Mouse (Mus musculus) T-helper 2 cell (primary cell): ENCODE data around the gene Anks1b.

Source experiments
- in situ Hi-C: fragments of 300-600 bp; cut with MboI, MseI; formaldehyde crosslinking; loops from one replicate; pipeline ENCODE4 v1.15.1; 2025; ENCODE audit warnings: high pct_unique_total_duplicates

Anks1b gene

GRCm38 (mm10) chr10:90376605-90377004 lies 503.3 kb downstream of the Anks1b start:
- in situ Hi-C loops = no loop called here

DNA sequence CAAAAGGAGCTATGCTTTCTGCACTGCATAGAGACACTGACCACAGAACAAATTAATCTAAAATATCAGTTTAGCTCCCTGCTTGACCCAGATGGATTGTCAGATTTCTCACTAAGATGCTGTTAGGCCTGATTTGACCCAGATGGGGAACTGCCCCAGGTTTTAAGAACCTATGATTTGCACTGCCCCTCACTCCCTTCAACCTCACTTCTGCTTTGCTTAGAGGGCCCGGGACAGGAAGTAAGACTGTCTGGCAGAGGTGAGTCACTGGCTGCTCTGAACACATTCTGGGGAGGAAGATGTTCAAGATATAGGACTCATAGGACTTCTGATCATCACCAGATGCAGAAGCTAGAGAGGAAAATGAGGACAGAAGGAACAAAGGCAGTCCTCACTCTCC lies 506.8 kb downstream of the Anks1b start:
- in situ Hi-C loops = no loop called here

GRCm38 (mm10) chr10:90380704-90381339 lies 507.5 kb downstream of the Anks1b start:
- in situ Hi-C loops = no loop called here

DNA sequence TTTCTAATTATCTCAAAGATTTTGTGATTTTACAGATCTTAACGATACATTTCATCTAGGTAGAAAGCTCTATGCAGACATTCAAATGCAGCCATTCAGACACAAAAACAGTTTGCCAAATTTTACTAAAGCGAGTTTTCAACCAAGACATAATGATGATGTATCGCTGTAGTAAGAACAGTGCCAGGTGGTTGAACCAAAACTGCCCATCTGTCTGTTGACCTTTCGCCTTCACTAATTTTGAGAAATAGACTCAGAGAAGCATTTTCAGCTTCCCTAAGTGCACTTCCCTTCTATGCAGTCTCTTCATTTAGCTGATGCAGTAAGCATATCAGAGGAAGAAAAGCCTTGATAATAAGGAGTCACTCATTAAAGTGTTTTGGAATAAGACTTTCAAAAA lies 527.1 kb downstream of the Anks1b start:
- in situ Hi-C loops = no loop called here

- in situ Hi-C loops = no loop called here
Measured at GRCm38 (mm10) chr10:90408484-90408883, 535.2 kb downstream of the Anks1b start.

DNA sequence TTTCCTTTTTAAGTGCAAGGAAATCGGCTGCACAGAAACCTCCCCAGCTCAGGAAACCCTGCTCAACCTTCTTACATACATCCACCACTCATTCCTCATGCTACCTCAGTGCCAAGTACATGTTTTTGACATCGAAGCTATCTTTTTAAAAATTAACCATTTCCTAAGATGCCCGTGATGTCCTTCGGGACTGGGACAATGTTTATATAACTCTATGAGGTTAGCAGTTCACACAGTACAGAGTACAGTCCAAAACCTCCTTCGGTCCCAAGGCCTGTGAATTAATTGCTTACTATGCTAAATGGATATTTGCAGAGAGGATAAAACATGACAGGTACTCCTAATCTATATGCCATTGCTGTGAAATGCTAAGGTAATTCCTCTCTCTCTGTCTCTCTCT lies 558.2 kb downstream of the Anks1b start:
- in situ Hi-C loops = no loop called here

DNA sequence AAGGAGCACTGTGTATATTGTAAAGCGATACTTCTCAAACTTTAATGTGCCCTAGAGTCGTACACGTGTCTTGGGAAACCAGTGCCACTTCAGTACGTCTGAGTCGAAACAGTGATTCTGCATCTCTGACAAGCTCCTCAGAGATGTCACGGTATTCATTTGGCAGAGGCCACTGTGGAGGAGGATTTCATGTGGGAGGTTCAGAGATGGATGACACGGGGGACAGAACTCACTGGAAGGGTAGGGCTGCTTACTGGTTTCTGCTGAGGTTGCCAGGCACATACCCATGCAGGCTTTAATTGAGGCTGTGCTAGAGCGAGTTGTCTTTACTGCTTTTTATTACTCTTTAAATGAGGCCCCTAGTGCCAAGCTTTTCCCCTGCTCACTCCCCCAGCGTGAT lies 558.7 kb downstream of the Anks1b start:
- in situ Hi-C loops = no loop called here

GRCm38 (mm10) chr10:90432479-90432878 lies 559.2 kb downstream of the Anks1b start:
- in situ Hi-C loops = no loop called here

GRCm38 (mm10) chr10:90441036-90441435 lies 567.7 kb downstream of the Anks1b start:
- in situ Hi-C loops = no loop called here

DNA sequence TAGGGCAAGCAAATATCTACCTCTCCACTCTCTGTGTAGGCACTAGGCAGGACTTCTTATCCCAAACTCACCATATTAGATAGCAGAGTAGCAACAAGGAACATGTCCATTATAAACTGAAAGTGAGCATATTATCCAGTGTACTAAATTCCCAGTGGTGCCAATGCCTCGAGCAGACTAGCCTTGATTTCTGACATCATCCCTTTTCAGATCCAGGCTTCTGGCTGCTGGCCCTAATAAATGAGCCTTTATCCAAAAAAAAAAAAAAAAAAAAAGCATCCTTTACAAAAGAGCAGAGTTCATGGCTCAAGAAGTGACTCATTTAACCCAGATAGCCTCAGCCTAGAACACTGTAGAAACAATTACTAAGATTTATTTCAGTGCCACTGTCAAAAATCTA lies 568.3 kb downstream of the Anks1b start:
- in situ Hi-C loops = no loop called here

DNA sequence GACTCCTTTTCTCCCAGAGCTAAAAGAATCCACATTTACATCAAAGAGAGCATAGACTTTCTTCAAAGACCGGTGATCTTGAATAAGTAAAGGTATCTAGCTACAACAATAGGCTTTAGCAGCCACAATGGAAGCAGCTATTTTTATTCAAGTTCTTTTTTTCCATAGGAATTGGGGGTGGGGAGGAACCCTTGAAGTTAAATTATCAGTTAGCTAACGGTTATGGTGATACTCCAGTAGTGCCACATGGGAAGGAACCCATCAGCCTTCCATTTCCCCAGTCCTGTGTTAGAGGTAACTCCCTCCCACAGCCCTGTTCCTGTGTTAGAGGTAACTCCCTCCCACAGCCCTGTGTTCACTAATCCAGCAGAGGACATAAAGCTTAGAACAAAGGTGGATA lies 591.6 kb downstream of the Anks1b start:
- in situ Hi-C loops = no loop called here

- in situ Hi-C loops = no loop called here
Measured at GRCm38 (mm10) chr10:90465426-90465825, 592.1 kb downstream of the Anks1b start.

GRCm38 (mm10) chr10:90467546-90467945 lies 594.2 kb downstream of the Anks1b start:
- in situ Hi-C loops = no loop called here

DNA sequence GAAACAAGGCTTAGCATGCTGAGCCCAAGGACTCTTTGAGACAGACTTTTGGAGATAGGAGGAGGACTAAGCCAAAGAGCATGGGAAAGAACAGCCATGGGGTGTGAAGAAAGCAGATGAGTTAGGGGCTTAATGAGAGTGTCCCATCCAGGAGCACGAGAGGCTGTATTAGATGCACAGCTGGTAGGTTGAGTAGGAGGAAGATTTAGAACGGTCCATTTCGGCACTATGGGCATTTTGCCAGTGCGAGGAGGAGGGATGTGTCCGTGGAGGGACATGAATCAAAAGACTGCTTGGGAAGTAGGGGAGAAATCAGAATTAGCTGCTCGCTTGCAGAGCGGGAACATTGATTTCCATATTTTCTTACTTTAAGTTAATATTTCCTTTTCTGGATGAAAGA lies 620.1 kb downstream of the Anks1b start:
- in situ Hi-C loops = no loop called here

DNA sequence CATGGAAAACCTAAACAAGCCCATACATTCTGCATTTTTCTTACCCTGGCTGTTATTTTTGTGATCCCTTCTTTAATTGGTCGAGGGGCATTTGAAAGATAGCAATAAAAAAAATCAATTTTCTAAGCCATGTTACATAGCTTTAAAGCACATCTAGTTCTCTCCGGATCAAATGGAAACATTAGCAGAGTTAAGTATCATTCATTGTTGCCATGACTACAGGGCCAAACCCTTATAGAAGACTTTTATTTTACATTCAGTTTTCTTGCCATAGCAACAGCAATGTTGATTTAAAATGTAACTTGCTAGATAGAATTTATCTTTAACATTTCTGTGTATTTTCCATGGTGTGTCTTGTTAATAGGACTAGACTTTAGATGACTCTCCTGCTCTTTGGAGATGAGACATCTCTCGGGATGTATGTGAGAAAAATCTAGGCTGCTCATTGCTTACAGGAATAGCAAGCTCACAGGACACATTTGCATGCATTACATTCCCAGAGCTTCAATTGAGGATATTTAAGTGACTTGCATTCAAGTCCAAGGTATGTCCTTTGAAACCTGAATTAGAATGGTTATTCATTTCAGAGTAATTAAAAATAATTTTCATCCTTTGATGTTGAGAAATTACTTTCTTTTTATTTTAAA lies 620.8 kb downstream of the Anks1b start:
- in situ Hi-C loops = no loop called here

DNA sequence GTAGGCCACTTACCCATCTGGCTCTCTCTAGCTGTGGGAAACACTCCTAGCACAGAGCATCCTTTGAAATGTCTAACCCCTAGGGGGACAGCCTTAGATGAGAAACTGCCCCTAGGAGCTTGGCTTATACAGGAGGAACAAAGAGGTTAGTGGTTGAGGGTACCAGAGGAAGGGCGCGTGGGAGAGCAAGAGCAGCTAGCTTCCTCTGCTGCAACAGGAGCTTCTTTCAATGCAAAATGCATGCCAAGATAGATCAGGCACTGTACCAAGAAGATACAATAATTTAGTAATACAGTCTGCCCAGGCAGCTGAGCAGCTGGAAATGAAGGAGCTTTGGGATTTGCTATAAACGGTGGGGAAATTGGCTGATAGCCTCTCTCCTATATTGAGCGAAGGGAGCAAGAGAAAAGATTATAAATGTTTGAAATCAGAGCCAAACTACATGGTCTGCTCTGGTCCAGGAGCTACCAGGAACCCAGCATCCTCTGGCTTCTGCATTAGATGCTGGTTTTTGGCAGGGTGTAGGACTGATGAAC lies 621.7 kb downstream of the Anks1b start:
- in situ Hi-C loops = no loop called here

DNA sequence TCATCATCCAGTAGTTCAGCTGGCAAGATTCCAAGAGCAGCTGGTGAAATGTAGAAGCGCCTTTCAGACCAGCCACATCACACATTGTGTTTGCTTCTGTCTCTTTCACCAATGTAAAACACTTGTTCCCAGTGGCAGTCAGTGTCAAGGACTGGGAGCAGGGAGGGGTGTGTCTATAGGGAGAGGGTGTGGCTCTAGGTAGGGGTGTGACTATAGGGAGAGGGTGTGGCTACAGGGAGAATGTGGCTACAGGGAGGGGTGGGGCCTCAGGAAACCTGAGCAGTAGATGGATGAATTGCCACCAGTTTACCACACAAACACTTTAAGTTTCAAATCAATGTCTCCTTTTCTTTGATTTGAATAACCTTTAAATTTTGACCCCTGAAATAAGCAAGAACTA lies 634.3 kb downstream of the Anks1b start:
- in situ Hi-C loops = no loop called here

GRCm38 (mm10) chr10:90512801-90513200 lies 639.5 kb downstream of the Anks1b start:
- in situ Hi-C loops = no loop called here

GRCm38 (mm10) chr10:90531813-90532212 lies 658.5 kb downstream of the Anks1b start:
- in situ Hi-C loops = no loop called here

DNA sequence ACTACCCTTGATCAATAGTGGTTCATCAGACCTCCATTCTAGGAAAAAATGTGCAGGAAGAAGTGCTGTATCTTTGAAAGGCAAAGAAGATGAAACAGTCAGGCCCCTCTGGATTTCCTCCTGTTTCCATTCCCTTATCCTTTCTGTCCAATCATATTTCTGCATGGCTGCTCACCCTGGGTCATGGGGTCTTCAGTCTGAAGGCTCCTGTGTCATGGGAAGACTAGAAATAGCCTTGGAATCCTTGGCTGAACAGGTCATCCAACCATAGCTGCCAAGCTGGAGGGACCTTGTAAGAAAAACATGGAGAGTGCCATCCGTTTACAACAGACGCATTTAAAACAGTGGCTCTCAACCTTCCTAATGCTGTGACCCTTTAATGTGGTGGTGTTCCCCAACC lies 662.1 kb downstream of the Anks1b start:
- in situ Hi-C loops = no loop called here

- in situ Hi-C loops = no loop called here
Measured at GRCm38 (mm10) chr10:90546635-90547034, 673.3 kb downstream of the Anks1b start.

- in situ Hi-C loops = no loop called here
Measured at GRCm38 (mm10) chr10:90562906-90563305, 689.6 kb downstream of the Anks1b start.
